Mouse (Mus musculus): Measurements from ENCODE around the gene Manf. TPM values are rescaled to one million over a fixed set of nuclear protein-coding genes. Genes with fewer than 3 reads are reported as not detected.

The Manf gene
- polyA plus RNA-seq, 2 experiments, result 52.1 to 159 TPM

- peaks cover 5 to 24% of the 10 kb centered on the region in 2 experiments for H3K4me1 ChIP-seq (replicated peaks; ENCODE audit: control insufficient read depth in 2 of 2, insufficient read depth in 2 of 2, low read length in 1 of 2)
- H3K36me3 ChIP-seq (replicated peaks; ENCODE audit: control insufficient read depth, insufficient read depth, low read depth), result peaks cover 37% of the 10 kb centered on the region
- ATAC-seq (ENCODE audit: insufficient read depth), result no peak
- no peaks in the 10 kb centered on the region for H3K9me3 ChIP-seq (ENCODE audit: control insufficient read depth, low read length)
- DNase-seq (ENCODE audit: low read depth in 3 of 3, low spot score in 3 of 3), result no peak
- no peak overlapping the region for H3K9ac ChIP-seq (replicated peaks)
- WGBS (ENCODE audit: insufficient replicate concordance), result 65% methylated on average over 4 of the region's 4 CpGs
- H3K27ac ChIP-seq, result no peak overlapping the region
- H3K4me3 ChIP-seq (ENCODE audit: insufficient read depth in 1 of 2, low read depth in 2 of 2, low read length in 2 of 2), result no peak overlapping the region
- no peak overlapping the region for H3K4me2 ChIP-seq (ENCODE audit: low read depth)
- TF ChIP-seq CTCF (IDR thresholded peaks at IDR 0.05; ENCODE audit: low read depth) (no peak), EP300 (IDR thresholded peaks at IDR 0.05; ENCODE audit: low read depth) (no peak)
- H3K27me3 ChIP-seq (ENCODE audit: control insufficient read depth, insufficient read depth, low read length), result no peaks in the 10 kb centered on the region
Measured at GRCm38 (mm10) chr9:106882176-106882575, 9.6 kb downstream of the Manf start.

DNA sequence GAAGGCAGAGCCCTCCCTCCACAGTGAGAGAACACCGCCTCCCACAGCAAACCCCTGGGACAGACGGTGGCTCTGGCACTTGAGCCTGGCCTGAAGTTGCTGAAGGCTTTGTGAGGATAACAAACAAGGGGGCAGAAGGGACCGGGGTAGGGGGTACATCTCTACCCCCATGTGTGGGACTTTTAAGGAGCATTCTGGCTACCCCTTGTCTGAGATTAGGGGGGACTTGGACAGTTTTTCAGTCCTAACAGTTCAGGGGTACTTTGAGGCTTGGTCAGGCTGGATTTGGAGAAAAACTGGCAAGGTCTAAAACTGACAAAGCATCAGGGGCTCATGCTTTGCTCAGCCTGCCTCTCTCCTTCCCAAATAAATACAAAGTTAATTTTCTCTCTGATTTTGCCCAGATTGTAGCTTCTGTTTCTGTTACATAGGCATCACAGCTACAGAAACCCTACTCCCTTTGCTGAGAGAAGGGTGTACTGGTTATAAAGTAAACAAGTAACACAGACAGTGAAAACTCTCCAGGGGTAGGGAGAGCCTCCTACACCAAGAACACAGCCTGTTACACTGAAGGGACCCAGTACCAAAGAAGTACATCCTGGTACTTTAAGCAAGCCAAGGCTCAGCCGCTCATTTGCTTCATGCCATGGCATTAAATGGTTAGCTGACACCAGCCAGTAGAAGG is 10.6 kb downstream of the Manf start:
- Histone ChIP-seq H3K4me3 (ENCODE audit: insufficient read depth in 1 of 2, low read depth in 2 of 2, low read length in 2 of 2) (no peak overlapping the region), H3K36me3 (replicated peaks; ENCODE audit: control insufficient read depth, insufficient read depth, low read depth) (peaks cover 44% of the 10 kb centered on the region), H3K9ac (replicated peaks) (no peak overlapping the region), H3K4me2 (ENCODE audit: low read depth) (no peak overlapping the region), H3K4me1 (replicated peaks; ENCODE audit: control insufficient read depth in 2 of 2, insufficient read depth in 2 of 2, low read length in 1 of 2) (peaks cover 5 to 24% of the 10 kb centered on the region in 2 experiments), H3K9me3 (ENCODE audit: control insufficient read depth, low read length) (no peaks in the 10 kb centered on the region), H3K27ac (no peak overlapping the region), H3K27me3 (ENCODE audit: control insufficient read depth, insufficient read depth, low read length) (no peaks in the 10 kb centered on the region)
- no peak for DNase-seq (ENCODE audit: low read depth in 3 of 3, low spot score in 3 of 3)
- 74% methylated on average over 4 of the region's 4 CpGs for WGBS (ENCODE audit: insufficient replicate concordance)
- TF ChIP-seq CTCF (IDR thresholded peaks at IDR 0.05; ENCODE audit: low read depth) (no peak), EP300 (IDR thresholded peaks at IDR 0.05; ENCODE audit: low read depth) (no peak)
- ATAC-seq (ENCODE audit: insufficient read depth), result no peak

DNA sequence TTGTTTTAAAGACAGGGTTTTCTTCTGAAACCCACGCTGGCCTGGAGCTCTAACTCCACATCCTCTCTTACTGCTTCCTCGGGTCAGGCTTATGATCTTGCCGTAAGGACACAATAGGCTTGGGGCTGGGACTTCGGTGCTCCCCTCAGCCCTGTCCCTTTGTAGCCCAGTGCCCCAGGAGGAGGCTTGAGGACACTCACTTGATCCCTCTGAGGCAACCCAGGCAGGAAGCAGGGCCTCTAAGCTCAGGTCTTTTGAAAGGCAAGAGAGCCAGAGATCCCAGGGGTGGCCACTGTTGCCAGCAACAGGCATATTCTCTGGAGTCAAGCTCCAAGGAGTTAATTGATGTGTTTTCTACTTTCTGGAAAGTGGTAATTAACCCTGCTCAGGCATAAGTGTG is 12.3 kb downstream of the Manf start:
- ATAC-seq (ENCODE audit: insufficient read depth), result no peak
- H3K4me2 ChIP-seq (ENCODE audit: low read depth), result no peak overlapping the region
- H3K27me3 ChIP-seq (ENCODE audit: control insufficient read depth, insufficient read depth, low read length), result no peaks in the 10 kb centered on the region
- 74% methylated on average over 4 of the region's 4 CpGs for WGBS (ENCODE audit: insufficient replicate concordance)
- H3K9me3 ChIP-seq (ENCODE audit: control insufficient read depth, low read length), result no peaks in the 10 kb centered on the region
- no peak for DNase-seq (ENCODE audit: low read depth in 3 of 3, low spot score in 3 of 3)
- no peak for TF ChIP-seq CTCF (IDR thresholded peaks at IDR 0.05; ENCODE audit: low read depth)
- TF ChIP-seq EP300 (IDR thresholded peaks at IDR 0.05; ENCODE audit: low read depth), result no peak
- peaks cover 58% of the 10 kb centered on the region for H3K36me3 ChIP-seq (replicated peaks; ENCODE audit: control insufficient read depth, insufficient read depth, low read depth)
- H3K9ac ChIP-seq (replicated peaks), result no peak overlapping the region
- peaks cover 0 to 13% of the 10 kb centered on the region in 2 experiments; a peak in 3 of 4 replicates for H3K4me1 ChIP-seq (replicated peaks; ENCODE audit: control insufficient read depth in 2 of 2, insufficient read depth in 2 of 2, low read length in 1 of 2)
- H3K4me3 ChIP-seq (ENCODE audit: insufficient read depth in 1 of 2, low read depth in 2 of 2, low read length in 2 of 2), result no peak overlapping the region
- no peak overlapping the region for H3K27ac ChIP-seq

DNA sequence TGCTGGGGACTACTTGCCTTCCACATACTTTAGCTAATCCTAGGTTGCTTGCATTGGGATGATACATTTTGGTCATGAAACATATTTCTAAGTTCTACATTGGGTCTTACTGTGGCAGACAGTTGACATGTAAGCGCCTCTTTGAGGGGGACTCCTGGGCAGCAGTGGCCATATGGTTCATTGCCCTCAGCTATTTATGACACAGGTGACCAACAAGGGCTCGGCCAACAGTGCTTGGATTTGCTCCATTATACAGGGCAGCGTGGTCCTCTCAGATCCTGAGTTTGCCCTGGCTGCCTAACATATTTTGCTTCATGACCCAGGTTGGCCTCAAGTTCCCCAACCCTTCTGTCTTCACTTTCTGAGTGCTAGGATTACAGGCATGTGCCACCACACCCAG is 15.1 kb downstream of the Manf start:
- Histone ChIP-seq H3K27ac (no peak overlapping the region), H3K36me3 (replicated peaks; ENCODE audit: control insufficient read depth, insufficient read depth, low read depth) (peaks cover 48% of the 10 kb centered on the region), H3K4me3 (ENCODE audit: insufficient read depth in 1 of 2, low read depth in 2 of 2, low read length in 2 of 2) (no peak overlapping the region), H3K9ac (replicated peaks) (no peak overlapping the region), H3K4me2 (ENCODE audit: low read depth) (no peak overlapping the region), H3K27me3 (ENCODE audit: control insufficient read depth, insufficient read depth, low read length) (no peaks in the 10 kb centered on the region), H3K9me3 (ENCODE audit: control insufficient read depth, low read length) (no peaks in the 10 kb centered on the region), H3K4me1 (replicated peaks; ENCODE audit: control insufficient read depth in 2 of 2, insufficient read depth in 2 of 2, low read length in 1 of 2) (no peaks in the 10 kb centered on the region)
- WGBS (ENCODE audit: insufficient replicate concordance), result 85% methylated on average over 3 of the region's 3 CpGs
- DNase-seq (ENCODE audit: low read depth in 3 of 3, low spot score in 3 of 3) (no peak), ATAC-seq (ENCODE audit: insufficient read depth) (no peak)
- TF ChIP-seq CTCF (IDR thresholded peaks at IDR 0.05; ENCODE audit: low read depth) (no peak), EP300 (IDR thresholded peaks at IDR 0.05; ENCODE audit: low read depth) (no peak)

GRCm38 (mm10) chr9:106874216-106874615 is 17.6 kb downstream of the Manf start:
- ATAC-seq (ENCODE audit: insufficient read depth) (no peak), DNase-seq (ENCODE audit: low read depth in 3 of 3, low spot score in 3 of 3) (no peak)
- Histone ChIP-seq H3K9ac (replicated peaks) (no peak overlapping the region), H3K4me3 (ENCODE audit: insufficient read depth in 1 of 2, low read depth in 2 of 2, low read length in 2 of 2) (no peak overlapping the region), H3K4me2 (ENCODE audit: low read depth) (no peak overlapping the region), H3K4me1 (replicated peaks; ENCODE audit: control insufficient read depth in 2 of 2, insufficient read depth in 2 of 2, low read length in 1 of 2) (no peaks in the 10 kb centered on the region), H3K27me3 (ENCODE audit: control insufficient read depth, insufficient read depth, low read length) (no peaks in the 10 kb centered on the region), H3K9me3 (ENCODE audit: control insufficient read depth, low read length) (no peaks in the 10 kb centered on the region), H3K27ac (no peak overlapping the region), H3K36me3 (replicated peaks; ENCODE audit: control insufficient read depth, insufficient read depth, low read depth) (peaks cover 40% of the 10 kb centered on the region)
- 80% methylated on average over 5 of the region's 5 CpGs for WGBS (ENCODE audit: insufficient replicate concordance)
- TF ChIP-seq EP300 (IDR thresholded peaks at IDR 0.05; ENCODE audit: low read depth) (no peak), CTCF (IDR thresholded peaks at IDR 0.05; ENCODE audit: low read depth) (no peak)
